Mouse (Mus musculus) embryonic facial prominence, embryonic 11.5 days (tissue): Measurements from ENCODE around the gene Gm10837. TPM values are rescaled to one million over a fixed set of nuclear protein-coding genes. Genes with fewer than 3 reads are reported as not detected.
A peak's percentile ranks its signal among the peaks of the same experiment; 100 is the strongest.

Experiments
- ATAC-seq: fragments of 200-750 bp; cut with Nextera tagmentation; replicated peaks from 2 replicates; pipeline ENCODE4 v1.8.0; 2017; ENCODE audit warnings: low read depth; ENCODE audit not compliant: insufficient number of reproducible peaks, low FRiP score, low TSS enrichment
- DNase-seq: peaks from one replicate; pipeline ENCODE4 v3.0.0-alpha.2; 2015; ENCODE audit warnings: low spot score
- H3K27ac ChIP-seq: fragments of 300-500 bp; sonication (generic); replicated peaks from 2 replicates; pipeline ENCODE4 v1.5.1; 2014; ENCODE audit warnings: mild to moderate bottlenecking, low read depth, low read length, control low read depth
- H3K27me3 ChIP-seq: fragments of 300-500 bp; sonication (generic); 2 replicates; pipeline ENCODE4 v1.6.1; 2014; ENCODE audit warnings: mild to moderate bottlenecking, low read length, moderate library complexity, mixed read lengths; ENCODE audit not compliant: control insufficient read depth, insufficient read depth
- H3K36me3 ChIP-seq: fragments of 300-500 bp; sonication (generic); replicated peaks from 2 replicates; pipeline ENCODE4 v1.6.1; 2014; ENCODE audit warnings: low read depth, mild to moderate bottlenecking, low read length, moderate library complexity, mixed read lengths; ENCODE audit not compliant: control insufficient read depth, insufficient read depth
- H3K4me1 ChIP-seq: fragments of 300-500 bp; sonication (generic); 2 replicates; pipeline ENCODE4 v1.6.1; 2014; ENCODE audit warnings: low read length, mixed read lengths; ENCODE audit not compliant: control insufficient read depth, insufficient read depth
- H3K4me2 ChIP-seq: fragments of 300-500 bp; sonication (generic); 2 replicates; pipeline ENCODE4 v1.6.1; 2014; ENCODE audit warnings: low read depth, mild to moderate bottlenecking, control low read depth, low read length, moderate library complexity
- H3K4me3 ChIP-seq: fragments of 300-500 bp; sonication (generic); 2 replicates; pipeline ENCODE4 v1.5.1; 2014; ENCODE audit warnings: low read depth, low read length, control low read depth
- H3K9ac ChIP-seq: fragments of 300-500 bp; sonication (generic); replicated peaks from 2 replicates; pipeline ENCODE4 v1.6.1; 2014; ENCODE audit warnings: mild to moderate bottlenecking, control low read depth, low read length
- H3K9me3 ChIP-seq: fragments of 300-500 bp; sonication (generic); replicated peaks from 2 replicates; pipeline ENCODE4 v1.6.1; 2016; ENCODE audit warnings: mild to moderate bottlenecking, low read length, inconsistent platforms, mixed read lengths; ENCODE audit not compliant: control insufficient read depth
- WGBS: fragments of 180-500 bp; shearing (Covaris S2); extraction: QIAGEN DNeasy Blood & Tissue Kit; methylation state at CpG from one replicate; pipeline ENCODE4 v1.1.7; 2014; 5-methylcytosine and 5-hydroxymethylcytosine counted together
- polyA plus RNA-seq: library from polyadenylated mRNA; unstranded; fragments of >200 nt; fragmentation: Nextera tagmentation; extraction: Ambion mirVana; gene quantifications from 2 replicates; pipeline ENCODE4 v1.2.1, GENCODE M21; 2014

The Gm10837 gene
- polyA plus RNA-seq, 1 experiment from 2014 or later: not detected

DNA sequence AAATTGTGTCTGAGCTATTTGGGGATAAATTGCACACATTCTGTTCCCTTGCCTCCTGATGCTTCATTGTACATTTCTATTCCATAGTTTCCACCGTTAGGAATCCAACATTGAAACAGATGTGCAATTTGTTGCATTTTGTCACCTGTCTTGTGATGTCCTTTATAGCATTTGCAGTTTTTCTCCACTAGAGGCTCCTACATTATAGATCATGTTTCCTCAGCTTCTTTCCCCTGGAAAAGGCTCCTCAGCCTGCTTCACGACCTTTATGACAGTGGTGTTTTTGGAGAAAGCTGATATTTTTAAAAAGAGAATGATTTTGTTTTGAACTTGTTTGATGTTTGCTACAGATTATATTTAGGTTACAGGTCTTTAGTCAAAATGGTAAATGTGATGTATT is 18.7 kb downstream of the Gm10837 start:
- no peak overlapping the region for H3K4me2 ChIP-seq
- H3K9me3 ChIP-seq: no peaks in the 10 kb centered on the region
- no peaks in the 10 kb centered on the region for H3K36me3 ChIP-seq
- no peaks in the 10 kb centered on the region for H3K4me1 ChIP-seq
- no peak overlapping the region for H3K9ac ChIP-seq
- no peak overlapping the region for H3K27ac ChIP-seq
- DNase-seq: peak; percentile 41
- ATAC-seq: no peak
- H3K27me3 ChIP-seq: no peaks in the 10 kb centered on the region
- WGBS: 20% methylated on average over 2 of the region's 2 CpGs
- H3K4me3 ChIP-seq: no peak overlapping the region

DNA sequence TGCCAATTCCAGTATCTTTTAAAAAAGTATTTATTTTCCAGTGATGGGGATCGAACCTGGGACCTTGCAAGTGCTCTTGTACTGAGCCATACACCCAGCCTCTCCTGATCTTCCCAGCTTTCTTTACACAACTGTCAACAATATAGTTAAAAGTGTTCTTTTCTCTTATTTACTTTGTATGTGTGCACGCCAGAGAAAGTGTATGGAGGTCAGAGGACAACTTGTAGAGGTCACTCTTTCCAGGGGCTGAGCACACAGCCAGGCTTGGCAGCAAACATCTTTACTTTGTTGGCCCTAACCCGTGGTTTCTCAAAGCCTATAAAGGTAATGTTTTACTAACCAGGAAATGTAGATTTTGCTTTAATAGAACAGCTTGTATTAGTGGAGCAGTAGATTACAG is 21.1 kb downstream of the Gm10837 start:
- ATAC-seq (no peak), DNase-seq (no peak)
- no peaks in the 10 kb centered on the region for H3K36me3 ChIP-seq
- 64% methylated on average over 3 of the region's 3 CpGs for WGBS
- H3K9ac ChIP-seq: no peak overlapping the region
- H3K4me1 ChIP-seq: no peaks in the 10 kb centered on the region
- H3K27ac ChIP-seq: no peak overlapping the region
- H3K9me3 ChIP-seq: no peaks in the 10 kb centered on the region
- no peak overlapping the region for H3K4me3 ChIP-seq
- no peak overlapping the region for H3K4me2 ChIP-seq
- no peaks in the 10 kb centered on the region for H3K27me3 ChIP-seq

DNA sequence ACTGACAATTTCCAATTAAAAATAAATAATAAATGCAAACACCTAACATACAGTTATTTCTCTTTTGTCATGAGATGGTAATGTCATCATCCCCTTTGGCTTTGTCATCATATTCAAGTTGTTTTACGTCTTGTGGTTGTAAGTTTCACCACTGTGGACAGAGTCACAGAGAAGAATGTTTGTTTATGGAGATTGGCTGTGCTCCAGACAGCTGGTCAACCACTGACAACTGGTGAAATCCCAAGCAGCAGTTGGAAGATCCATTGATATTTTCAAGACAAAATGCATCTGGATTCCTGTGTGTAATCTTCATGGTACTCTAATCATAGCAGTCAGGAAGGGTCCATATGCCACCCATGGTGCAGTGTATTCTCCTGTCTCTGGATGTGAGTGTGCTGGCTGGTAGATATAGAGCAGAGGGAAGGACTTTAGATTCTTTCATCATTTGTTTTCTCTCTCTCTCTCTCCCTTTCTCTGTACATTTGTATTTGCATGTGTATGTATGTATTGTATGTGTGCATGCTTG is 23.2 kb downstream of the Gm10837 start:
- Histone ChIP-seq H3K4me3 (no peak overlapping the region), H3K9me3 (no peaks in the 10 kb centered on the region), H3K27me3 (no peaks in the 10 kb centered on the region), H3K4me2 (no peak overlapping the region), H3K36me3 (no peaks in the 10 kb centered on the region), H3K27ac (no peak overlapping the region), H3K4me1 (no peaks in the 10 kb centered on the region), H3K9ac (no peak overlapping the region)
- 76% methylated on average over 1 of the region's 1 CpGs for whole genome bisulfite sequencing
- no peak for DNase-seq
- ATAC-seq: no peak

DNA sequence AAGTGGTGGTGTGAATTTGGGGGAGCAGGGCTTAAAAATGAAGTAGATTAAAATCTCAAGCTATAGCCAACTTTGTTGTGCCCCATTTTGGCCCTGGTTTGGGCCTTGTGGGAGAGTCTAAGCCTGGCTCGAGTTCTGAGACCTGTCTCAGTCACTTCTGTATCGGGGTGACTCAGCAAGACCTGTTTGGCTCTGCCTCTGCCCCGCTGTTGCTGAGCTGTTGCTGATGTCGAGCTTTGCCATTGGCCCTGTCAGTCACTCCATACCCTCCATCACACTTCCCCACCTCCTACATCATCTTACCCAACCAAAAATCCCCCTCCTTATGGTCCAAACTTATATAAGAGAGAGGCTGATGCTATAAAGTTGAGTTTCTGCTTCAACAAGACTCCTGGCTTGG is 38.1 kb downstream of the Gm10837 start:
- no peaks in the 10 kb centered on the region for H3K4me1 ChIP-seq
- H3K4me3 ChIP-seq: no peak overlapping the region
- H3K9me3 ChIP-seq: no peaks in the 10 kb centered on the region
- no peaks in the 10 kb centered on the region for H3K27me3 ChIP-seq
- H3K27ac ChIP-seq: no peak overlapping the region
- H3K4me2 ChIP-seq: no peak overlapping the region
- no peak for ATAC-seq
- no peak for DNase-seq
- 75% methylated on average over 4 of the region's 4 CpGs for WGBS
- no peak overlapping the region for H3K9ac ChIP-seq
- no peaks in the 10 kb centered on the region for H3K36me3 ChIP-seq

DNA sequence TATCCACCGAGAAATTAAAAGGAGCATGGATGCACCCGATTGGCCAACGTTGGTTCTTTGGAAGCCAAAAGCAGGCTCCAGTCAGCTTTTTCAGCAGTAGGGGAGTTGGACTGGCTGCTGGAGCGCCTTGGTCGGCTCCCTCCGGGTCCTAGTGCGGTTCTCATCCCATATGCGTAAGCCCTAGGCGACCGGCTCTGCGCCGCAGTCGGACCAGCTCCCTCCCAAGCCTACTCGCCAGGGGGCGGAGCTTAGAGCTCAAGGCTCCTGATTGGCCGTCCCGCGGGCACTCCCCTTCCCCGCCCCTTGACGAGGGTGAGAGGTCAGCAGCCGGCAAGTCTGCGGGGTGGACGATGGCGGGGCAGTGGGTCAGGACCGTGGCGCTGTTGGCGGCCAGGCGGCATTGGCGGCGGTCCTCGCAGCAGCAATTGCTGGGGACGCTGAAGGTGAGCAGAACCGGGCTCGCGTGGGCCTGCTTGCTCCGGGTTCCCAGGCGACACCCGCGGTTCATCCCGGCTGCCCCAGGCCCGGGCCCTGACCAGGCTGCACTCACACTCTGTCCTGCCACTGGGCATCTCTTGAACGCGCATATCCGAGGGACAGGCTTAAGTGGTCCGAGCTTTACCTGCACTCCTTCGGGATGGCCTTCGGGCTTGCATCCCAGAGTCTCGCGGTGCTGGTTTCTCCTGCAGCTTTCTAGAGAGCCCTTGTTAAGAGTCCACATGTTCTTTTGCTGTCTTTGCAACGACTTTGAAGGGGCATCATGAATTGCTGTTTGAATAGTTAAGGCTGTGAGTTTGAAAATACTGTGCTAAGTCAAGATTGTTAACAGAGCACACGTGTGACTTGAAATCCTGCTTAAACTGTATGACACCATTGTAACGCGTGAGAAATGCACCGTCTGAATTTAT is 43.9 kb downstream of the Gm10837 start, which contains the start of gene Pcca:
Gene Pcca, plus strand, starts transcription at position 308 of the 908 bp plus-strand sequence.
- Histone ChIP-seq H3K9me3 (no peaks in the 10 kb centered on the region), H3K9ac (peak within 1 kb of the TSS; percentile 66), H3K27ac (0 out of 2 replicates have a peak within 1 kb of the TSS, but pooled peaks have one; percentile 31), H3K27me3 (no peaks in the 10 kb centered on the region), H3K36me3 (no peaks in the 10 kb centered on the region), H3K4me2 (peak within 1 kb of the TSS; percentile 79), H3K4me3 (peak within 1 kb of the TSS; percentile 69), H3K4me1 (no peaks in the 10 kb centered on the region)
- DNase-seq (peak; percentile 98), ATAC-seq (peak; percentile 100)
- 1% methylated on average over 54 of the region's 54 CpGs for WGBS

DNA sequence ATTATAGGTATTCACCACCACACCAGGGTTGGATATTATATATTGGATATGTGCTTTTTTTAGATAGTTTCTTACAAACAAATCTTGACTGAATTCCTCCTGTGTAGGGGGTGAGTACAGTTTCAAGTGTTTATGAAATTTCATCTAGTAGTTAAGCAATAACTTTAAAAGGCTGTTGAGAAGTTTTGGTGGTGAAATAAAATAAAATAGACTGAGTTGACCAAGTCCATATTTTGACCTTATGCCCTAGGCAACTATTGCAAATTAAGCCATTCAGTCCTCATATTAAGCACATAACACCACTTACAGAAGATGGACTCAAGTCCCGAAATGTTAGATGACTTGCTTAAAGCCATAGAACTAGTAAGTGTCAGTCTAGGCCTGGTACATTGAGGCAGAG is 45.6 kb downstream of the Gm10837 start:
- no peak for DNase-seq
- 93% methylated on average over 1 of the region's 1 CpGs for WGBS
- Histone ChIP-seq H3K9me3 (no peaks in the 10 kb centered on the region), H3K27me3 (no peaks in the 10 kb centered on the region), H3K4me2 (no peak overlapping the region), H3K4me1 (no peaks in the 10 kb centered on the region), H3K27ac (no peak overlapping the region), H3K4me3 (no peak overlapping the region), H3K9ac (no peak overlapping the region), H3K36me3 (no peaks in the 10 kb centered on the region)
- no peak for ATAC-seq

Other genes starting within 250 kb of the Gm10837 start
- gene Gm5089, start 39.5 kb upstream of the Gm10837 start, polyA plus RNA-seq: not detected in 2 replicates
- gene Zic5, start 24.9 kb upstream of the Gm10837 start, polyA plus RNA-seq: 4.1 and 5.0 TPM in 2 replicates
- 2.1 and 2.3 TPM in 2 replicates for gene Zic2, start 15.2 kb upstream of the Gm10837 start, polyA plus RNA-seq
- gene Pcca, start 43.7 kb downstream of the Gm10837 start, polyA plus RNA-seq: 35.3 and 37.4 TPM in 2 replicates